Mouse (Mus musculus): ENCODE measurements around the gene Adamts16. TPM values are rescaled to one million over a fixed set of nuclear protein-coding genes. Genes with fewer than 3 reads are reported as not detected.

Gene Adamts16
- polyA plus RNA-seq, 1 experiment from 2014 or later = 15.2 TPM

DNA sequence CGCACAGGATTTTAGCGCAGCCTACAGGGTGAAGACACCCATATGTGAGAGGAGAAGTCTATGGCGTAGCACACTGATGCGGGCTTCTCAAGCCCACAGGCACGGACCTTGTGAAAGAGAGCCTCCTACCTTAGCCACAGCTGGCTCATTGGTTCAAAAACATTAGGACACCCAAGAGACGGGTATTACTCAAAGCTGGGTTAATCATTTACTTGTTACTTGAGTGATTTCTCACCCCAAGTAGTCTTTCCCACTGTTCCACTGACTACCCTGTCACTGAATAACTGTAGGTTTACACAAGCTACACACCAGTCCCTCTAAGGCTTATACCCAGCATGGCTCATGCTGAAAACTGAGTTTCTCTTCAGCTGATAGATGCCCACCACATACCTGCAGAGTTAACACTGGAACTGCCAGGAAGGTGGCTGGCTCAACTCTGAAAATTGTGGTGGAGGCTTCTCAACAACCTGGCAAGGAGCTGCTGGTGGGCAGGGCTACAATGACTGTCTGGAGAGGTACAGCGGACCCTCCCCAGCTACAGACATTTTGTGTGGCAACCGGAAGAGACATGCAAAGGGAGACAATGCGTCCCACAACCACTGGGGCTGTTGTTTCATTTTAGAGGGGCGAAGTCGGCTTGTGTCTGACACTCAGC is 25.5 kb upstream of the Adamts16 start:
- no peaks in the 10 kb centered on the region for H3K27me3 ChIP-seq
- 80% methylated on average over 11 of the region's 11 CpGs for WGBS

DNA sequence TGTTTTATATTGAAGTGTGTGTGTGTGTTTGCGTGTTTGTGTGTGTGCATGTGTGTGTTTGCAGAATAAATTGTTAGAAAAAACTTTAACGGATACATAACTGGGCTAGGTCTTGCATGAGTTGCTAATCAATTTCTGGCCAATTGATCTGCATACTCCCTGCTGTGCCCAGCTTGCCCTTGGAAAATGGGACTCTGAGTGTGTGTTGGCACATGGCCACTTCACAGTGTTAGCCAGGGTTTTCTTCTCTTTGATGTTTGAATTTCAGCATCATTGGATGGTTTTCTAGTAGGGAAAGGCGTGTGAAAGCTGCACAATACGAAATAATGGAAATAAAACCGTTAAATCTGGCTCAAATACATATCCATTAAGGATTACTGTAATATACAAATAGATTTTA is 24.3 kb upstream of the Adamts16 start:
- Histone ChIP-seq H3K4me1 (0 out of 2 replicates have a peak, but pooled peaks cover 3% of the 10 kb centered on the region), H3K9ac (no peak overlapping the region), H3K9me3 (replicated peaks) (no peaks in the 10 kb centered on the region), H3K4me3 (replicated peaks) (no peak overlapping the region), H3K4me2 (no peak overlapping the region), H3K27ac (no peak overlapping the region), H3K27me3 (no peaks in the 10 kb centered on the region), H3K36me3 (no peaks in the 10 kb centered on the region)
- 94% methylated on average over 5 of the region's 5 CpGs for WGBS
- ATAC-seq (replicated peaks; ENCODE audit: low FRiP score) = no peak

More for the DNA sequence above, 25.5 kb upstream of the Adamts16 start:
- no peak overlapping the region for H3K4me2 ChIP-seq
- 0 out of 2 replicates have a peak, but pooled peaks cover 3% of the 10 kb centered on the region for H3K4me1 ChIP-seq
- H3K27ac ChIP-seq = peak overlapping the region; percentile 84
- no peak overlapping the region for H3K4me3 ChIP-seq (replicated peaks)
- no peaks in the 10 kb centered on the region for H3K9me3 ChIP-seq (replicated peaks)
- no peaks in the 10 kb centered on the region for H3K36me3 ChIP-seq
- H3K9ac ChIP-seq = no peak overlapping the region
- ATAC-seq (replicated peaks; ENCODE audit: low FRiP score) = peak; percentile 89

- H3K36me3 ChIP-seq = no peaks in the 10 kb centered on the region
- WGBS = 48% methylated on average over 7 of the region's 8 CpGs
- no peaks in the 10 kb centered on the region for H3K9me3 ChIP-seq (replicated peaks)
- no peak overlapping the region for H3K27ac ChIP-seq
- ATAC-seq (replicated peaks; ENCODE audit: low FRiP score) = 0 out of 2 replicates have a peak, but pooled peaks have one; percentile 16
- H3K4me2 ChIP-seq = no peak overlapping the region
- H3K9ac ChIP-seq = no peak overlapping the region
- H3K4me3 ChIP-seq (replicated peaks) = no peak overlapping the region
- no peaks in the 10 kb centered on the region for H3K27me3 ChIP-seq
- H3K4me1 ChIP-seq = 0 out of 2 replicates have a peak, but pooled peaks cover 3% of the 10 kb centered on the region
These were observed 20.7 kb upstream of the Adamts16 start for GRCm38 (mm10) chr13:70862162-70862908.

GRCm38 (mm10) chr13:70853601-70854000 is 12.0 kb upstream of the Adamts16 start:
- ATAC-seq (replicated peaks; ENCODE audit: low FRiP score) = no peak
- H3K27ac ChIP-seq = no peak overlapping the region
- H3K27me3 ChIP-seq = no peaks in the 10 kb centered on the region
- no peak overlapping the region for H3K9ac ChIP-seq
- no peaks in the 10 kb centered on the region for H3K36me3 ChIP-seq
- H3K4me2 ChIP-seq = no peak overlapping the region
- H3K4me1 ChIP-seq = no peaks in the 10 kb centered on the region
- H3K9me3 ChIP-seq (replicated peaks) = no peaks in the 10 kb centered on the region
- no peak overlapping the region for H3K4me3 ChIP-seq (replicated peaks)

DNA sequence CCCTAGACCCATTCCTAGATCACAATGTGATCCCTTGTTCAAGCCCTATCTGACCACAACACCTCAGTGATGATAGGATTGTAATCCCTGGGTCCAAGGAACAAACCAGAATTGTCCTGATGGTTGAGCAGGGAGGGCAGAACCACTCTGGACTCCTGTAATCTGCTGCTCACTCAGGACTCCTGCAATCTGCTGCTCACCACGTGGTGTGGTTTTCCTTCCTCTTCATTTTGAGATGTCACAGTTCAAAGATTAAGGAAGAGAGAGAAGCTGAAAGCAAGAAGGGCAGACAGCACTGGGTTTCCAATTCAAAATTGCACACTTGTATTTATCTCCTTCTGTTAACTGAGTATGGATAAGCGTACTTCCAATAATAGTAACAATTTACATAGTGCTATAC is 5.3 kb upstream of the Adamts16 start:
- WGBS = 57% methylated on average over 2 of the region's 2 CpGs
- no peak overlapping the region for H3K4me2 ChIP-seq
- H3K9me3 ChIP-seq (replicated peaks) = no peaks in the 10 kb centered on the region
- H3K4me3 ChIP-seq (replicated peaks) = no peak overlapping the region
- H3K27ac ChIP-seq = no peak overlapping the region
- no peaks in the 10 kb centered on the region for H3K36me3 ChIP-seq
- no peak for ATAC-seq (replicated peaks; ENCODE audit: low FRiP score)
- peaks cover 12% of the 10 kb centered on the region; the same call in 1 of the 2 replicates for H3K4me1 ChIP-seq
- peaks cover 9% of the 10 kb centered on the region for H3K27me3 ChIP-seq
- no peak overlapping the region for H3K9ac ChIP-seq

DNA sequence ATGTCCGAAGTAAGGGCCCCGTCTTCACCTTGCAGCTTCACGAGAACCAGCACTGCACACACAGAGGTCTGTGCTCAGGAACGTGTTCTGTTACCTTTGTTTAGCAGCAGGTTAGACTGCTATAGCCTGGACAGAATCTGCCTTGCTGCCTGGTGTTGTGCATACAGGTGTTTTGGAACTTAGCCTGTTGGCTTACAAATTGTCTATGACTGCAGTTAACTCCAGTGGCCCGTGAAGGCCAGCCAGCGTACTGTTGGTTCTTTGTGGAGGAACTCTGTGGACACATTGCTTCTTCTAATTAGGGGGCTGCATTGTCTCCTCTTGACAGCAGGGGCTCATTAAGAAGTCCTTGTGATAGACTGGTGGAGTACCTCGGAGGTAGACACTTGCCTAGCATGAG is 3.9 kb upstream of the Adamts16 start:
- Histone ChIP-seq H3K27ac (no peak overlapping the region), H3K4me2 (no peak overlapping the region), H3K9ac (no peak overlapping the region), H3K9me3 (replicated peaks) (no peaks in the 10 kb centered on the region), H3K4me3 (replicated peaks) (no peak overlapping the region), H3K4me1 (peaks cover 17% of the 10 kb centered on the region), H3K27me3 (peaks cover 21% of the 10 kb centered on the region), H3K36me3 (no peaks in the 10 kb centered on the region)
- ATAC-seq (replicated peaks; ENCODE audit: low FRiP score) = no peak
- 69% methylated on average over 7 of the region's 7 CpGs for WGBS

- Histone ChIP-seq H3K27me3 (peaks cover 24% of the 10 kb centered on the region), H3K4me3 (replicated peaks) (peak overlapping the region; percentile 53), H3K9ac (no peak overlapping the region), H3K36me3 (no peaks in the 10 kb centered on the region), H3K9me3 (replicated peaks) (no peaks in the 10 kb centered on the region), H3K27ac (no peak overlapping the region), H3K4me2 (peak overlapping the region; percentile 75), H3K4me1 (peaks cover 27% of the 10 kb centered on the region)
- WGBS = 46% methylated on average over 4 of the region's 4 CpGs
- ATAC-seq (replicated peaks; ENCODE audit: low FRiP score) = peak; percentile 12; the same call in 1 of the 2 replicates
These were observed 515 bp upstream of the Adamts16 start for GRCm38 (mm10) chr13:70842126-70842525.

DNA sequence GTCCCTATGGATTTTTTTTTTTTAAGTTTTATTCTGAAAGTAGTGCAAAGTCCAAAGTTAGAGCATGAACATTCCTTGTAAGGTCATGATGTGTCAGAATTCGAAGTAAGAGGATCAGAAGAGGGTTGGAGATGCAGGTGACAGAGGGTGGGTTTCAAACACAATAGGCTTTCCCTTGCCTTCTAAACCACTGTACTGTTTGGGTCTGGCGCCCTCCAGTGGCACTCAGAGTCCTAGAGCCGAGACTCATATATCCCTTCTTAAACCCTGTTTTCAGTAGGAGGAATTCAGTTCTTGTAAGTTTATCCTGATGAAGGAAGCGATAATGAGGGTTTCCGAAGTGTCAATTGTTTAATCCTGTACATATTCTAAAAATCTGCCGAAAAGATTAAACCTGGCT is 1.4 kb downstream of the Adamts16 start:
- H3K9ac ChIP-seq = peak overlapping the region; percentile 21; the same call in 1 of the 2 replicates

DNA sequence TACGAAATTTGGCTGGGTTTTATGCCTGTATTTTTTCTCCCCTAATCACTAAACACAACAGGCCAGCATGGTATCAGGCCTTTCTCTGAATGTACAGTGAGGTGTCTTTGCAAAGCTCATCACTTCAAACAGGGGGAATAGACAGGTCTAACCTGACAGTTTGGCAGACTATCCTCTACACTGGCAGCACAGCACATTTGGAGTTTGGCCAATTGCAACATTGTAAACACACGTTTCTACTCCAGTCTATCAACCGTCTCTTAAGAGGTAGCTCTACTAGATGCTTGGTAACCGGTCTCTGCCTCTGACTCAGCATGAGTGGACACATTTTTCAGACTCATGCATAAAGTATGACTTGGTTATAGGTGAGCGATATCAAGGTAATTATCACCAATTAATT is 4.0 kb downstream of the Adamts16 start:
- no peak for ATAC-seq (replicated peaks; ENCODE audit: low FRiP score)
- H3K27ac ChIP-seq = no peak overlapping the region
- H3K9me3 ChIP-seq (replicated peaks) = no peaks in the 10 kb centered on the region
- peaks cover 34% of the 10 kb centered on the region for H3K4me1 ChIP-seq
- H3K4me2 ChIP-seq = 0 out of 2 replicates have a peak overlapping the region, but pooled peaks have one; percentile 75
- H3K27me3 ChIP-seq = peaks cover 22% of the 10 kb centered on the region
- H3K36me3 ChIP-seq = peaks cover 4% of the 10 kb centered on the region
- no peak overlapping the region for H3K4me3 ChIP-seq (replicated peaks)
- 74% methylated on average over 5 of the region's 5 CpGs for WGBS
- H3K9ac ChIP-seq = no peak overlapping the region

More for the DNA sequence above, 1.4 kb downstream of the Adamts16 start:
- peak; percentile 74 for ATAC-seq (replicated peaks; ENCODE audit: low FRiP score)
- Histone ChIP-seq H3K27me3 (peaks cover 24% of the 10 kb centered on the region), H3K4me3 (replicated peaks) (peak overlapping the region; percentile 53), H3K36me3 (peaks cover 4% of the 10 kb centered on the region), H3K4me1 (peaks cover 36% of the 10 kb centered on the region), H3K9me3 (replicated peaks) (no peaks in the 10 kb centered on the region), H3K4me2 (peak overlapping the region; percentile 75), H3K27ac (0 out of 2 replicates have a peak overlapping the region, but pooled peaks have one; percentile 32)
- WGBS = 13% methylated on average over 6 of the region's 6 CpGs

DNA sequence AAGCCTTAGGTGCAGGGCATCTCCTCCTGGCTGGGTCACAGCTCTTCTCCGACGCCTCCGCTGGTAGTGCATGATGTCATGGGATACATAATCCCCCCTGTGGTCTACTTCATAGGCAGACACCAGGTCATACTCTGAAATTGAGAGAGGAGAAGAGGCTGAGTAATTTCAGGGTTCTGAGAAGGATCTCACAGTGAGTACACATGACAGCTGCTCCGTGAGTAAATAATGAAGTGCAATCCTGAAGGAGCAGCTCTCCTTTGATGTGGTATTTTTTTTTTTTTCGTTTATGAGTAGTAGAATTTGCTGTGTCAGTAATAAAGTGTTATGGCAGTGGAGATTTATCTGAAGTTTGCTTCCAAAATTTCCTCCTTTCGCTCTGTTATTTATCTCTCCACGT is 5.4 kb downstream of the Adamts16 start:
- Histone ChIP-seq H3K9ac (no peak overlapping the region), H3K36me3 (peaks cover 4% of the 10 kb centered on the region), H3K9me3 (replicated peaks) (no peaks in the 10 kb centered on the region), H3K4me2 (no peak overlapping the region), H3K4me3 (replicated peaks) (no peak overlapping the region), H3K27ac (no peak overlapping the region), H3K4me1 (peaks cover 25% of the 10 kb centered on the region), H3K27me3 (peaks cover 8% of the 10 kb centered on the region)
- WGBS = 59% methylated on average over 7 of the region's 7 CpGs
- ATAC-seq (replicated peaks; ENCODE audit: low FRiP score) = no peak

DNA sequence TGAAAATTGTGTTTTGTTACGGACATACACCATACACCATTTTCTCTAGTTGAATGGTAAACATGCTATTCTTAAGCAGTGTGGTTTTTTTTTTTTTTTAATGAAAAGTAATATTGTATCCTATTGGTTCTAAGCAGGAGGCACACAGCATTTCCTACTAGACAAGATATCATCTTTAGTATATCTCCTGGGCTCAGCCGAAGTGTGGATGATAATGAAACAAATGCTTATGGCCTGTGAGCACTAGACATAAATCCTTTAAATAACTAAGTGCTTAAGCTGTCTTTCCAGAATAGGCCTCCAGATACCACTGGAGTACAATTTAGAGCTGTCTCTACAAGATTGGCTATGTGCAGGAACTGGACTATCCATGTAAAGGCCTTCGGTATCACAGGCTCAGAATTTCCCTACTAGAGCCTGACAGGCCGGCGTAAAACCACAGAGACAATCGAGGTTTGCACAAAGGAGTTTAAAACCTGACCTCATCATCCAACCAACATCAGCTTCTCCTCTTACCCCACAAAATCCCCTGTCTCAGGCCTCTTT is 8.9 kb downstream of the Adamts16 start:
- Histone ChIP-seq H3K4me2 (no peak overlapping the region), H3K36me3 (peaks cover 4% of the 10 kb centered on the region), H3K27me3 (no peaks in the 10 kb centered on the region), H3K27ac (no peak overlapping the region), H3K9ac (no peak overlapping the region), H3K4me1 (peaks cover 15% of the 10 kb centered on the region), H3K4me3 (replicated peaks) (no peak overlapping the region), H3K9me3 (replicated peaks) (no peaks in the 10 kb centered on the region)
- no peak for ATAC-seq (replicated peaks; ENCODE audit: low FRiP score)
- WGBS = 70% methylated on average over 6 of the region's 6 CpGs

DNA sequence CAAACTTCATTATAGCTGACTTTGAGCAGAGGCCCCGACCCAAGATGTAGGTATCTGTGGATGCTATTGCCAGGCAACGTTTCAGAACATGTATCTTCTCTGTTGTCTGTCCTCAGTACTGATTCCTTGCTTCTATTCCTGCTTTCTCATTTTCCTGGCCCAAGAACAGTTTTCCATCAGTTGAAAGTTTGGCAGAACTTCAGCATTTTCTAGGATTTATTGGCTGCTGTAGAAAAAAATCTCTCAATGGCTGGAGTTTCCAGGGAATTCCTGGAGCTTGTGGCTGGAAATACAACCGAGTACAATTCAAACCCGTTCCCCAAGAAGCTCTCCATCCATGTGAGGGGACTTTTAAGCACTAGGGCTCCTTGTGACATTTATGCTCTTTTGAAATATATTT is 10.6 kb downstream of the Adamts16 start:
- H3K4me2 ChIP-seq = no peak overlapping the region
- peaks cover 3% of the 10 kb centered on the region; the same call in 1 of the 2 replicates for H3K4me1 ChIP-seq
- H3K27me3 ChIP-seq = no peaks in the 10 kb centered on the region
- ATAC-seq (replicated peaks; ENCODE audit: low FRiP score) = no peak
- no peak overlapping the region for H3K4me3 ChIP-seq (replicated peaks)
- no peak overlapping the region for H3K9ac ChIP-seq
- 72% methylated on average over 4 of the region's 4 CpGs for WGBS
- H3K27ac ChIP-seq = no peak overlapping the region
- no peaks in the 10 kb centered on the region for H3K9me3 ChIP-seq (replicated peaks)
- peaks cover 4% of the 10 kb centered on the region for H3K36me3 ChIP-seq

All from kidney, embryonic 15.5 days (tissue).